Mouse (Mus musculus) neural tube, embryonic 14.5 days (tissue): Measurements from ENCODE around the gene Glt6d1. TPM values are rescaled to one million over a fixed set of nuclear protein-coding genes. Genes with fewer than 3 reads are reported as not detected.
A peak's percentile ranks its signal among the peaks of the same experiment; 100 is the strongest.
"Not testable (repeated sequence)": the region's sequence is repeated elsewhere in the genome, so short reads cannot be mapped to it uniquely, and the experiment has no call there.

ENCODE experiments used
- ATAC-seq: fragments of 200-750 bp; cut with Nextera tagmentation; 2 replicates; pipeline ENCODE4 v1.8.0; 2017; ENCODE audit warnings: low read depth, mild to moderate bottlenecking, moderate TSS enrichment, moderate library complexity
- H3K27ac ChIP-seq: fragments of 300-500 bp; sonication (generic); 2 replicates; pipeline ENCODE4 v1.5.1; 2014; ENCODE audit warnings: low read depth, mild to moderate bottlenecking, control low read depth, low read length, moderate library complexity, mixed read lengths
- H3K27me3 ChIP-seq: fragments of 300-500 bp; sonication (generic); 2 replicates; pipeline ENCODE4 v1.6.1; 2014; ENCODE audit warnings: low read length; ENCODE audit not compliant: control insufficient read depth, insufficient read depth
- H3K36me3 ChIP-seq: fragments of 300-500 bp; sonication (generic); 2 replicates; pipeline ENCODE4 v1.6.1; 2014; ENCODE audit warnings: low read length, mixed read lengths; ENCODE audit not compliant: control insufficient read depth, insufficient read depth
- H3K4me1 ChIP-seq: fragments of 300-500 bp; sonication (generic); 2 replicates; pipeline ENCODE4 v1.6.1; 2014; ENCODE audit warnings: low read length; ENCODE audit not compliant: control insufficient read depth, insufficient read depth
- H3K4me2 ChIP-seq: fragments of 300-500 bp; sonication (generic); 2 replicates; pipeline ENCODE4 v1.6.1; 2014; ENCODE audit warnings: mild to moderate bottlenecking, low read depth, low read length, control low read depth
- H3K4me3 ChIP-seq: fragments of 300-500 bp; sonication (generic); 2 replicates; pipeline ENCODE4 v1.5.1; 2014; ENCODE audit warnings: low read depth, low read length, control low read depth, mixed read lengths
- H3K9ac ChIP-seq: fragments of 300-500 bp; sonication (generic); replicated peaks from 2 replicates; pipeline ENCODE4 v1.6.1; 2014; ENCODE audit warnings: low read depth, mild to moderate bottlenecking, control low read depth, low read length, mixed read lengths
- H3K9me3 ChIP-seq: fragments of 300-500 bp; sonication (generic); 2 replicates; pipeline ENCODE4 v1.6.1; 2016; ENCODE audit warnings: low read length; ENCODE audit not compliant: control insufficient read depth
- WGBS: fragments of 180-500 bp; shearing (Covaris S2); extraction: QIAGEN DNeasy Blood & Tissue Kit; methylation state at CpG from one replicate; pipeline ENCODE4 v1.1.7; 2014; 5-methylcytosine and 5-hydroxymethylcytosine counted together
- polyA plus RNA-seq: library from polyadenylated mRNA; unstranded; fragments of >200 nt; fragmentation: Nextera tagmentation; extraction: Ambion mirVana; gene quantifications from 2 replicates; pipeline ENCODE4 v1.2.1, GENCODE M21; 2014

Gene Glt6d1
- polyA plus RNA-seq, result not detected in 2 replicates

DNA sequence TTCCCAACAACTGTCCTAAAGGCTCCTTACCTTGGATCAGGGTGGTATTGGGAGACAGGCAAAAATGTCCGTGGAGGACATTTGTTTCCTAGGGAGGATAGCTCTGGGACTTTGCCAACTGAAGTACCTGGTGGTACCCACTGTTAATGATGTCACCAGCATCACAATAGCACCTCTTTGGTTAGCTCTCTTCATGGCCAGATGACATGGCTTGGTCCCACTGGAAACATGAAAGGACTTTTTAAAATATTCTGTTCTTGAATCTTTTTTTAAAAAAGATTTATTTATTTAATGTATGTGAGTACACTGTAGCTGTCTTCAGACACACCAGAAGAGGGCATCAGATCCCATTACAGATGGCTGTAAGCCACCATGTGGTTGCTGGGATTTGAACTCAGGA lies at the start of gene Glt6d1:
Gene Glt6d1, minus strand, starts transcription at position 101 of the 400 bp plus-strand sequence.
- H3K36me3 ChIP-seq, H3K27ac ChIP-seq, H3K4me1 ChIP-seq, H3K9ac ChIP-seq, H3K9me3 ChIP-seq, H3K4me2 ChIP-seq, ATAC-seq, H3K4me3 ChIP-seq, H3K27me3 ChIP-seq: not testable (repeated sequence)
- WGBS, result 88% methylated on average over 1 of the region's 1 CpGs

DNA sequence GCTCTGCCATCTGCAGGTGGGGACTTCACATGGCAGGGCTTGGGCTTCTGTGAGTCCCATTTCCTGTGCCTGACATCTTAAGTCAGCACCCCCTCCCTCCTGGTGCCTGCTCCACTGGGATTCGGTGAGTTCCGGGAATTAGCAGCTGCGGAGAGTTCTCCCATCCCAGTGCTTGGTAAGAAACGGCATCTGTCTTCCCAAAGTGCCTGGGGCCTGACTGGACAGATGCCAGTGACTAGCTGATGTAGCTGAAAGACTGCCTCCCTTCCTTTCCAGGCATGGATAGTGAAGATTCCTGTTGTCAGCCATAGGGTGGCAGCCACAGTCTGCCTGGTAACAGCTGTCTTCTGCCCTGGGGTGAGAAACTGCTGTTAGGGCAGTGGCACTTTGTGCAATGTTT lies 49.8 kb upstream of the Glt6d1 start:
- Histone ChIP-seq H3K4me2 (no peak overlapping the region), H3K27ac (no peak overlapping the region), H3K27me3 (no peaks in the 10 kb centered on the region; the same call in 1 of the 2 replicates), H3K4me1 (peaks cover 16% of the 10 kb centered on the region; the same call in 1 of the 2 replicates), H3K9ac (no peak overlapping the region), H3K4me3 (no peak overlapping the region), H3K36me3 (no peaks in the 10 kb centered on the region), H3K9me3 (no peaks in the 10 kb centered on the region)
- ATAC-seq, result peak; percentile 47; the same call in 1 of the 2 replicates
- WGBS, result 4% methylated on average over 4 of the region's 4 CpGs

DNA sequence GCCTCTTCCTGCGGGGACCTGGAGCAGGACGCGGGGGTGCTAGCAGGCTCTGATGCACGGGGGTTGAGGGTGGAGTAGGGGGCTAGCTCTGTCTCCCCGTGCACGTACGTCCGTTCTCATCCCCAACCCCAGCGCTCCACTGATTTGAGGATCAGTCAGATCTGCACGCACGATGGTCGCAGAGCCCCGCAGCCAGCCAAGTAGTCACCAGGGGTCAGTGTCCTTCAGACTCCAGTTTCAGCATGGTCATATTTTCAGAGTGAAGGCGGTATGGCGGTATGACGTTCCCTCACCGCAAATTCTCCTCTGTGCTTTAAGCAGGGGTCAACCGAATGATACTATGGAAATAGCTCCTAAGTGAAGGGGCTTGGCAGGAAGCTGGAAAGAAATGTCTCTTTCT lies 48.6 kb upstream of the Glt6d1 start:
- H3K27ac ChIP-seq, result no peak overlapping the region
- no peaks in the 10 kb centered on the region for H3K36me3 ChIP-seq
- H3K4me1 ChIP-seq, result peaks cover 16% of the 10 kb centered on the region; the same call in 1 of the 2 replicates
- no peaks in the 10 kb centered on the region; the same call in 1 of the 2 replicates for H3K27me3 ChIP-seq
- H3K4me3 ChIP-seq, result peak overlapping the region; percentile 51
- 6% methylated on average over 18 of the region's 18 CpGs for WGBS
- H3K9me3 ChIP-seq, result no peaks in the 10 kb centered on the region
- no peak for ATAC-seq
- H3K4me2 ChIP-seq, result peak overlapping the region; percentile 98
- H3K9ac ChIP-seq, result peak overlapping the region; percentile 26; the same call in 1 of the 2 replicates

DNA sequence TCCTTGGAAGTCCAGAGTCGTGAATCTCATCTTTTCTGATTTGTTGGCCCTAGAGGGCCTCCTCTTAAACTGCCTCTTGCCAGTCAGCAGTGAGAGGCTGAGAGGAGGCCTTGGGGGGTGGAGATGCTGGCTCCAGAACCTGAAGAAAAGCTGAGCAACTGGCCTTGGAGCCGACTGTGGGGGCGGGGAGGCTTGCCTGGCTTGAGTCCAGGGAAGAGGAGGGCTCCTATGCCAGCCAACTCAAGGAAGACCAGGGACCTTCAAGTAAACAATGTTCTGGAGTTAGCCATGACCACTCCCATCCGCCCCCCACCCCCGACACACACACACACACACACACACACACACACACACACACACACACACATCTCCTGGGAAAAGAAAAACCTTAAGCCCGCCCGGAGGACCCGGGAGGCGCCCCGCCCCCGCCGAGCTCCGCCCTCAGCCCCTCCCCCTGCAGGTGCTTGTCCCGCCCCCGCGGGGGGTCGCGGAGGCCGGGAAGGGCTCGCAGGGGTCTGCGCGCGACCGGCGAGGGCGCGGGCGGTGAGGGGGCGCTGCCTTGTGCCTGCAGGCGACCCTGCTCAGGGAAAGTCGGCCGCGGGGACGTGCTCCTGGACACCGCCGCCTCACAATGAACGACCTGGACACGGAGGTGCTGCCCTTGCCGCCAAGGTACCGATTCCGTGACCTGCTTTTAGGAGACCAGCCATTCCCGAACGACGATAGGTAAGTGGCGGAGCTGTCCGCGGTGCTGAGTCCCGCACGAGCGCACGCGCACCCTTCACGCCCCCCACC lies 47.9 kb upstream of the Glt6d1 start, which contains the start of gene Kcnt1:
Gene Kcnt1, plus strand, starts transcription at position 398 of the 795 bp plus-strand sequence.
- peak; percentile 50; the same call in 1 of the 2 replicates for ATAC-seq
- H3K4me1 ChIP-seq, result peaks cover 16% of the 10 kb centered on the region; the same call in 1 of the 2 replicates
- H3K36me3 ChIP-seq, result no peaks in the 10 kb centered on the region
- H3K27me3 ChIP-seq, result no peaks in the 10 kb centered on the region; the same call in 1 of the 2 replicates
- under 1% methylated on average over 24 of the region's 53 CpGs for WGBS
- peak within 1 kb of the TSS; percentile 26; the same call in 1 of the 2 replicates for H3K9ac ChIP-seq
- peak within 1 kb of the TSS; percentile 98 for H3K4me2 ChIP-seq
- no peaks in the 10 kb centered on the region for H3K9me3 ChIP-seq
- no peak within 1 kb of the TSS for H3K27ac ChIP-seq
- peak within 1 kb of the TSS; percentile 51 for H3K4me3 ChIP-seq

DNA sequence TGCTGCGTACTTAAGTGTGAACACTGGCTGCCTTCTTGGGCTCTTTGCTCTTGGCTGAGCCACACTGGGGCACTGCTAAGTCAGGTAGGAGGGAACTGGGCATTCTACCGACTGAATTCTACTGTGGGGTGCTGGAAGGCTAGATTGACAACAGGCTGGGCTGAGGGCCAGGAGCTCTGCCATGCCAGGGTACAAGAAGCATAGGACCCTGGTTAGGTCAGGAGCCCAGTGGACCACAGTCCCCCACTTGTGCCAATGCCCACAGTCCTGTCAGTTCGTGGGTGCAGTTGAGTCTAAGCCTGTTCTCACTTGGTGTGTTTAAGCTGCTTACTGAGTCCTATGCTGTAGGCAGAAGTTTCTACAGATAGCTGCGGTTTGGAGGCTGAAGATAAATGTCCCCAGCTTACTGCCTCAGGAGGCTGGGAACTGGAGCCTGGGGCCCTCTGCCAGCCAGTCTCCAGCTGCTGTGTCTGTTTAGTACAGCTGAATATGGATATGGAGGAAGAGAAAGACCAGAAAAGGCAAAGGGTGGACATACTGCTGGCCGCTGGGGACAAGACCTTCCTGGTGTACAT lies 47.1 kb upstream of the Glt6d1 start:
- WGBS, result 65% methylated on average over 5 of the region's 5 CpGs
- Histone ChIP-seq H3K9me3 (no peaks in the 10 kb centered on the region), H3K4me3 (no peak overlapping the region; the same call in 1 of the 2 replicates), H3K27me3 (no peaks in the 10 kb centered on the region; the same call in 1 of the 2 replicates), H3K9ac (no peak overlapping the region), H3K4me2 (peak overlapping the region; percentile 98), H3K27ac (no peak overlapping the region), H3K4me1 (peaks cover 16% of the 10 kb centered on the region; the same call in 1 of the 2 replicates), H3K36me3 (no peaks in the 10 kb centered on the region)
- no peak for ATAC-seq

- Histone ChIP-seq H3K27ac (no peak overlapping the region), H3K4me2 (no peak overlapping the region)
- 70% methylated on average over 2 of the region's 2 CpGs for WGBS
These were observed 46.4 kb upstream of the Glt6d1 start for GRCm38 (mm10) chr2:25862038-25862437.

DNA sequence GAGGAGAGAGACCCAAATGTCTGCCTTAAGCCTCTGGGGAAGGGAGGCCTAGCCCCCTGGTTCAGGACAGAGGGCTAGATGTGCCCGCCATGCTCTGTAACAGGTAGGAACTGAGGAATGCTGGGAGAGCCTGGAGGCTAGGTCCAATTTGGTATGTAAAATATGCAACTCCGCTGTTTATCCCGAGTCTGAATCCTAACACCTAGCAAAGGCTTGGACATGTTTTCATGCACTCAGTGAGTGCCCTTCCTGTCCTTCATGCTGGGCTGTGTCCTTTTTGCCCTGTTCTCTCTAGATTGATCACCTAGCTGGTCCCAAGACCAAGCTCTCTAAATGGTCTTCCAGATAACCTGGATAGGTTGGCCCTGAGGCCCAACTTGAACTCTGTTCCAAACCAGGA lies 44.2 kb upstream of the Glt6d1 start:
- ATAC-seq, result no peak
- H3K4me3 ChIP-seq, result no peak overlapping the region
- H3K9me3 ChIP-seq, result no peaks in the 10 kb centered on the region
- no peak overlapping the region for H3K4me2 ChIP-seq
- 94% methylated on average over 3 of the region's 3 CpGs for WGBS
- no peaks in the 10 kb centered on the region; the same call in 1 of the 2 replicates for H3K27me3 ChIP-seq
- H3K4me1 ChIP-seq, result peaks cover 13% of the 10 kb centered on the region; the same call in 1 of the 2 replicates
- H3K27ac ChIP-seq, result no peak overlapping the region
- no peak overlapping the region for H3K9ac ChIP-seq
- no peaks in the 10 kb centered on the region for H3K36me3 ChIP-seq

More at GRCm38 (mm10) chr2:25862038-25862437, 46.4 kb upstream of the Glt6d1 start:
- no peaks in the 10 kb centered on the region for H3K9me3 ChIP-seq
- H3K36me3 ChIP-seq, result no peaks in the 10 kb centered on the region
- H3K4me3 ChIP-seq, result no peak overlapping the region
- H3K9ac ChIP-seq, result no peak overlapping the region
- H3K27me3 ChIP-seq, result no peaks in the 10 kb centered on the region; the same call in 1 of the 2 replicates
- peaks cover 16% of the 10 kb centered on the region; the same call in 1 of the 2 replicates for H3K4me1 ChIP-seq
- ATAC-seq, result no peak

GRCm38 (mm10) chr2:25853998-25854397 lies 38.4 kb upstream of the Glt6d1 start:
- Histone ChIP-seq H3K4me1 (no peaks in the 10 kb centered on the region), H3K9ac (no peak overlapping the region), H3K4me3 (no peak overlapping the region), H3K27ac (no peak overlapping the region), H3K4me2 (no peak overlapping the region), H3K36me3 (no peaks in the 10 kb centered on the region), H3K27me3 (no peaks in the 10 kb centered on the region), H3K9me3 (no peaks in the 10 kb centered on the region)
- no peak for ATAC-seq
- 83% methylated on average over 5 of the region's 5 CpGs for WGBS

DNA sequence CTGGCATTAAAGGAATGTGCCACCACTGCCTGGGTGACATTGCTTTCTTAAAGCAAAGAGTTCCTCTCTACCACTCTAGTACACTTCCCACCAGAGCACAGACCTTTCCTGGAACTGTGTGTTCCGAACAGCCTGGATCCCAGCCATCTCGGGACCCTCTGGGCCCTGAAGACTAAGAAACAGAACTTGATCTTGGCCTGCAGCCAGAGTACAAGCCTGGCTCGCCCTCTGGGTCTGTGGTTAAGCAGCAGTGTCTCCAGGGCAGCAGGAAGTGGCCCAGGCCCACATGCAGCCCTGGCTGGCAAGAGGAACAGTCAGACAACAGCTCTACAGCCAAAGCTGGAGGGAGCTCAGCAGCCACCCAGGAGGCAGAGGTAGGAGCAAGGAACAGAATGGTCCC lies 37.0 kb upstream of the Glt6d1 start:
- Histone ChIP-seq H3K27me3 (no peaks in the 10 kb centered on the region), H3K4me3 (no peak overlapping the region), H3K4me2 (no peak overlapping the region), H3K9me3 (no peaks in the 10 kb centered on the region), H3K9ac (no peak overlapping the region), H3K27ac (no peak overlapping the region), H3K4me1 (no peaks in the 10 kb centered on the region), H3K36me3 (no peaks in the 10 kb centered on the region)
- 45% methylated on average over 3 of the region's 3 CpGs for WGBS
- ATAC-seq, result no peak; the same call in 1 of the 2 replicates
